Mouse (Mus musculus) R1 (cell line): Measurements from ENCODE around the gene Cyb561d1.

Source experiments
- DNase-seq: peaks from one replicate; pipeline ENCODE4 v3.0.0-alpha.2; 2018; ENCODE audit warnings: low read depth, low spot score

Gene Cyb561d1

DNA sequence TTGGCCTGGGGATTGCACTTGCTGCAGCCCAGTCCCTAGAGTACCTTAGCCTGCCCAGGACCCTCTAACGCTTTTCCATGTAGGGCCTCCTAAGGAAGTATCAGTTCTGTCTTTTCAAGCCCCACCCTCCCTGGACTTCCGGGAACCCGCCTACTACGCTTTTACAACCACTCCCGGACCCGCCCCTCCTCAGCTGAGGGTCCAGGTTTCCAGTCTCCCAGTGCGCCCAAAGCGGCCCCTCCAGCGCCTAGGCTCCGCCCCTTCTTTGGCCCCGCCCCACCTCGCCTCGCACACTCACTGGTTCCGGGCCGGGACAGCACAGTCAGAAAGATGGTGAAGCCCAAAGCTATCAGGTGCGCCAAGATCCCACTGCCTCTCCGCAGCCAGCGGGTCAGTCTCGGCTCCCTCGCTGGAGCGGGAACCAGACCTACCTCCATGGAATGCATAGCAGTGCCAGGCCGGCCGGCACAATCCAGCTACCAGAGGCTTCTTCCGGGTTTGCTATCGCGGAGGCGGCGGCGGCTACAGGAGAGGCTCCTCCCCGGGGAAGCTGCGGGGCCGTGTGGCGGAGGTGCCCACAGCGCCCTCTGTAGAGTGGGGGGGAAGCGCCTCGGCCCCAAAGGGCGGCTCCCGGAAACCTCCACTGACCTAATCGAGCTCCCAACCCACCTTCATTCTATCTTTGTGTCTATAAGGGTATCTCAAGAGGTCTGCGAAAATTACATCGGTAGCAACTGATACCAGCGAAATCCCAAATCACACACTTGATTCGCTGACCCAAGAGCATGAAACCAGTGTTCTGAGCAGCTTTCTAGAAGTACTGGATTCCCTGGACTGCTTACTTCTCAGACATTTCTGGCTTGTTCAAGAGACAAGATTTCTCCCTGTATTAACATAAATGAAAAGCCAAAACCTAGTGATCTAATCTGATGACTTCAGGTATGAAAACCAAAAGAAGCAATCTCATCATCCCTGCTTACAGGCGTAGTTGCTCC is at the start of gene Cyb561d1:
Cyb561d1 (minus strand) TSS at position 884 of the 995 bp plus-strand sequence.
- DNase-seq = peak; percentile 98

DNA sequence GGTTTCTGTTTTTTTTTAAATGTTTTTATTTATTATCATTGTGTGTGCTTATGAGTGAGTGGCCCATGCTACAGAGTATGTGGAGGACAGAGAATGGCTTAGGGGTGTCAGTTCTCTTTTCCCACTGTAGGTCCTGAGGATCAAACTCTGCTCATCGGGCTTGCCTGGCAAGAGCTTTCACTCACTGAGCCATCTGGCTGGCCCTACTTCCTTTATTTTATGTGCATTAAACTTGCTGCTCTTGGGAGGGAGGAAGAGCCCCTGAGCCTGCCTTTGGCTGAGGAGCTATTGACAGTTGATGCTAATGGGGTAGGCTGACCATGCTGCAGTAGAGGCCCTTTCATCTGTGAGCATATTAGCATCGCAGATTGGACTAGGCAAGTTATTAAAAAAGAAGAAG is 45.8 kb upstream of the Cyb561d1 start:
- DNase-seq = no peak

DNA sequence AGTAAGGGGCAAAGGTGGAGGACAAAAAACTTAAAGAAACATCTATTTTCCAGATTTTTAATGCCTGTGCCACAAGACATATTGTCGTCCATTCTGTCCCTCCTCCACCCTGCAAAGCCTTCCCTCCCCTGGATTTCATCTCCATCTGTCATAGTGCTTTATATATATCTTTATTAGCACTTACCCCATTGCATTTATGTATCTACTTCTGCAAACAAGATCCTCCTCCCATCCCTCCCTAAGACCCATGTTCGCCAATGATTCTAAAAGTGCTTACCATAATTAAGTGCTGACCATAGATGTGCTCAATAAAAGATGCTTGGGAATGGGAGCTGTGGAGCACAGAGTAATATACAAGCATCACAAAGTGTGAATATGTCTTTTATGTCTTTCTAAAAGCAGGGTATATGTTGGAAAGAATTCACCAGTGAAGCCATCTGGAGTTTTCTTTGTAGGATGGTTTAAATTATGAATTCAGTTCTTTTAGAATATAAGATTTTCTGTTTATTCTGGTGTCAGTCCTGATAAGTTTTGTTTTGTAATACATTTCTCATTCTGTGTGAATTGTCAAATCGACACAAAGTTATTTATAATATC is 40.3 kb upstream of the Cyb561d1 start:
- DNase-seq = no peak

DNA sequence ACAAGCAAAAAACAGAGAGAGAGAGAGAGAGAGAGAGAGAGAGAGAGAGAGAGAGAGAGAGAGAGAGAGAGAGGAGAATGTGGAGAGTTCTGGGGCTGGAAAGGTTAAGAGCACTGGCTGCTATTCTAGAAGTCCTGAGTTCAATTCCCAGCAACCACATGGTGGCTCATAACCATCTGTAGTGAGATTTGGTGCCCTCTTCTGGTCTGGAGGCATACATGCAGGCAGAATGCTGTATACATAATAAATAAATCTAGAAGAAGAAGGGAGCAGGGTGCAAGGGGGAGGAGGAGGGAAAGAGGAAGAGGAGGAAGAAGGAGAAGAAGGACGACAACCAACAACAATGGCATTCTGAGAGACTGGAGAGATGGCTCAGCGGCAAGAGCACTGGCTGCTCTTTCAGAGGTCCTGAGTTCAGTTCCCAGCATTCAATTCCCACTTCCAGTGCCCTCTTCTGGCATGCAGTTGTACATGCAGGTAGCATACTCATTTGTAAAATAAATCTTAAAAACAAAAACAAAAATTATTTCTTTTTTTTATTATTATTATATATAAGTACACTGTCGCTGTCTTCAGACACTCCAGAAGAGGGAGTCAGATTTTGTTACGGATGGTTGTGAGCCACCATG is 36.6 kb upstream of the Cyb561d1 start:
- DNase-seq = peak; percentile 73

DNA sequence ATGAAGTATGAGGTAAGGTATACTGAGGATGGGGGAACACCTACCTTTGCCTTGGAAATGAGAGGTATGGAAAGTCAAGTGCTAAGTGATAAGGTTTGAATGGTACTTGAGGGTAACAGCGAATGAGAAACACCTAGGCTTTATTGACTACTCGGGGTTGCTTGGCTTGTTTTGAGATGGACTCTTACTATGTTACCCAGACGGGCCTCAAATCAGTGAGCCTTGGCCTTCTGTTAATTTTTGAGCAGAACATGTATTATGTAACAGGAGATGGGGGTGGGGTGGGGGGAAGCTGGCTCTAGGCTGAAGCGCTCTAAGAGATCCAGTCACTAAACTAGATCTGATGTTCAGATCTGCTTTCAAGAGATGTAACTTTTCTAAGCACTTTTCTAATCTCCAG is 30.6 kb upstream of the Cyb561d1 start:
- no peak for DNase-seq

DNA sequence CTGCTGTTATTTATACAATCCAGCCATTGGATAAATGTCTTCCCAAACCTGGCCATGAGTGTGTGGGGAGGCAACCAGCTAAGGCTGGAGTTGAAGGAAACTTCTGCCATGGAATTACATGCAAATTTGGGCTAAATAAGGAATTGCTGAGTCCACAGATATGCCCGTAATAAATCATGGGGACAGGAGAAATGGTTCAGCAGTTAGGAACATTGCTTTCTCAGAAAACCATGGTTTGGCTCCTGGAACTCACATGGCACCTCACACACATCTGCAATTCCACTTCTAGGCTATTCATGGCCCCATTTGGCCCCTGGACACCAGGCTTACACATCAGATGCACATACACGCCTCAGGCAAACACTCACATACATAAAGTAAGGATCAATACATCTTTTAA is 26.5 kb upstream of the Cyb561d1 start:
- no peak for DNase-seq

DNA sequence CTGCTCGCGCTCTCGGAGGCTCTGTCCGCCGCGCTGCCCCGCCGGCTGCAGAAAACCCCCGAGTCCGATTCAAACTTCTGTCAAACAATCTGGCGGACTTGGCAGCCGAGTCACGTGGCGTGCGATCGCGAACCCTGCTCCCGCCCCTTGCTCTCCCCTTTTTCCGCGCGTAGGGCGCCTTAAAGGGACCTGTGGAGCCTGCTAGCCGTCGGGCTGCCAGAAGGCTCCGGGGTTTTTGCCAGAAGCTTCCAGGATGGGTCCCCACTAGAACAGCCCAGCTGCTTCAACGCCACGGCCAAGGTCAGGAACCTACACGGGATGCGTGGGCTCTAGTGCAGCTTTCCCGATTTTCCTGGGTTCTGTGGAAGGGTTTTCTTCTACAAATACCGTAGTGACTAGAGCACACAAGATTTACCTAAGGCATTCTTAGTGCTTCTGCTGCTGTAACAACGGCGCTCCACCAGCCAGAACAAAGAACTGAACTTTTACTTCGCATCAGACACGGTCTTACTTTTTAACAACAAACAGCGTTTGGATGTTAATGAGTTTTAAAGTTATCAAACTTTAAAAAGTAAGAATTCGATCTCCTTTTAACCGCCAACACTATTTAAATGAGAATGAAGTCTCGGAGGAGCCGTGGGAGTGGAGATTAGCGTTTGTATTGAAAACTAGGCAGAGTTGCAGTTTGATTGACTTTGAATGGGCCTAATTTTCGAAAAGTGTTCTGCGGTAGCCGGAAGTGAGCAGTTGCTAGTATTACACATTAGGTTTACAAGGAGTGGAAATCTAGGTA is 25.7 kb upstream of the Cyb561d1 start, which contains the start of gene Sypl2:
Sypl2 (minus strand) TSS at position 91 of the 793 bp plus-strand sequence.
- peak; percentile 85 for DNase-seq

DNA sequence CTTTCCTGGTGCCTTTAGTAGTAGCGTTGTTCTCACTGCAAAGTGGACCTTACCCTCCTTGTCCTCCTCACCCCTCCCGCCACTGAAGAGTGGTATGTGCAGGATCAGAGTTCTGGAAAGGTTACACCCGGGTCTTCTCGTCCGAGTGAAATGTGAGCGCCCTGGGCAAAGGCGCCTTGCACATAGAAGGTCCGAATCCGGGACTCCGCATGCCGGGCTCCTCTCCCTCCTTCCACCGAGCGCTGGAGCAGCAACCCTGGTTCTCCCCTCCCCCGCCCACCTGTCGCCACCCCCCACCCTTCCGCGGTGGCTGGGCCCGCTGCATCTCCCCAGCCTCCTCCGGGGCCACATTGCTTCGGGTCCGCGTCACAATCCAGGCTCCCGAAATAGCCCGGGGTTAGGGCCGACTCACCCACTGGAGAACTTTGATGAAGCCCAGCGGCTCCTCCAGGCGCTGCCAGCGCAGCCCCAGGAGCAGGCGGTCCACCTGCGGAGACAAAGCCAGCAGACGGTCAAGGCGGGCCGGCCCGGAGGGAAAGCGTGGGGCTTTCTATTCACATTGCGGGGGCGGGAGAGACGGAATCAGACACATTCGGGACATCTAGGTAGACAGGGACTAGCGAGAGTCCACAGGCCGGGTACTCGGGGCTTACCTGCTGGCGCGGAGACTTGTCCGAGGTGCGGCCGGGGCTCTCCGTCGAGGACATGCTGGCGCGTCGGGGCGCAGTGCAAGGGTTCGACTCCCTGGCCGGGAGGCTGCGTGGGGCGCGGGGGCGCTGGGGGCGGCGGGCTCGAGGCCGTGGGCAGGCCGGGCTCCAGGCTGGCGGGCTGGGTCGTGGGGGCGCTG is 24.9 kb upstream of the Cyb561d1 start:
- DNase-seq = peak; percentile 36

DNA sequence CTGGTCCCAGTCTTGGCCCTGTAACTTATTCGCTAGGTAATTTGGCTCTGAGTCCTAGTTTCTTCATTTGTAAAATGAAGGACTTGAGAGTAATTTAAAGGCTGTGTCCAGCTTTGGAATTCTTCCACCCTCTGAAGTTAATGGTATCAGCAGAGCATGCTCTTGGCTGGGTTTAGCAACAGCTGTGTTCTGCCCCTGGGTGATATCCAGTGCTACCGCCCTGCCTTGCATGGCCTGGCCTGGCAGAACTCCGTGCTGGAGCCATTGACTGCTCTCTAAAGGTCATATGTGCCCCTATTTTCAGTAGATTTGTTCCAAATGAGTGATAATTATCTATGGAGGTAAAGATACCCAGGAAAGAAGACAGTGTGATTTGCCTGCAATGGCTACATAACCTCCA is 19.6 kb upstream of the Cyb561d1 start:
- no peak for DNase-seq

DNA sequence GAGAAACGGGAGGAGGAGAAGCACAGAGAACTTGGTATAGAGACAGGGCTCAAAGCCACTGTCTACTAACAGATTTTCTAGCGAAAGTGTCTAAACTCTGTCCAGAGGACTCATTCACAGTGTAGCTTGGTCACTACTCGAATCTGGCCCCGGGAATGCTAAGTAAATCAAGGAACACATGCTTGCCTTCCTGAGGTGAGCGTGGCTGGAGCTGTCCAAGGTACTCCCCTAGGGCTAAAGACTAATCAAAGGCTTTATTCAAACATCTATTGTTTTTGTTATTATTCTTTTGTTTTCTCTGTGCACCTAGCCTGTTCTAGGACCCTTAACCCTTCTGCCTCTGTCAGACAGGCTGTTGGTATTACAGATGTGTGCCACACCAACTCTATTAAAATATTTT is 13.7 kb upstream of the Cyb561d1 start:
- peak; percentile 66 for DNase-seq

DNA sequence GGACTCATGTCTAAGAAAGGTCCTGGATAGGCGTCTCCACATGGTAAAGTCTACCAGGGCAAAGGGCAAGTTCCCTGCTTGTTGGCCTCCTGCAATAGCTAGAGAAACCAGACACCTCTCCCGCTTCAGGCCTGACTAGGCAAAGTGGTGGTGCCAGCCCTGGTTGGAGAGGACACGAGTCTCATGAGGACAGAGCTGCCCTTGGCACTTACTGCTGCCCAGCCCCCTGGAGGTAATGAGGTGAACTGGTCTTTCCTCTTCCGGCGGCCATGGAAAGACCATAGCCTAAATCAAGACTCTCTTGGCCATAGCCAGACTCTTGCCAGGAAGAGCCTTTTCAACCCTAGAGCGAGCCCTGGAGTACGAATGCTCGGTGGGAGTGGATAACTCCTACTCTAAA is 11.4 kb upstream of the Cyb561d1 start:
- peak; percentile 25 for DNase-seq

DNA sequence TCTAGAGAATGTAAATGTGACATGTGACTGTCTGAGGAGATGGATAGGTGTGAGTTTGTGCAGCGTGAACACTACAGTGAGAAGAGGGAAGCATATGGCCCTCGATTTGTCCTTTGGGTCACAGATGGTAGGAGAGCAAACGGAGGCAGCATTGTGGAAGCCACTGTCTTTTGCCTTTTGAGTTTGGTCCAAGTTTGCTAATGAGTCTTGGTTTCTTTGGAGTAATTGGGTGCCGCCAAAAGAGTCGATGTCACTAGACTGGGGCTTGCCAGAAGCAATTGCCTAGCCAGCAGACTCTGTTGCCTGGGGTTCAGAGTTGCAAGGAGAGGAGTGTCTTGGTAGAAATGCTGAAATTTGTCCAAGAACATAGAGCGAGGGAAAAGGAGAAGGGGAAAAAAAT is 10.8 kb upstream of the Cyb561d1 start:
- DNase-seq = no peak

DNA sequence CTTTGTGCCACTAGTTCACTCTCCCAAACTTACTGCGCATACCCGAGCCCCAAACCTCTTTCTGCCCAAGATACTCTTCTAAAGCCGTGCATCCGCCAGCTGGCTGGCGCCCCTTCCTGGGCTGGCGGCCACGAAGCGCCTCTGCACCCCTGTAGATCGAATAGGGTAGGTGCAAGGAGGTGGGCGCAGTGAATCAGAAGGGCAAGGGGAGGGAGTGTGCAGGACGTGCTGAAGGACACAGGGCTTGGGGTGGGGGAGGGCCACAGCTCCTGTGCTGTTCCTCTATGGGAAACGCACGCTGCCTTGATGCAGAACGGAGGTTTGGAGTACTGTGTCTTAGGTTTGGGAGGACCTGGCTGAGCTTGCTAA is 9.7 kb upstream of the Cyb561d1 start, which contains the start of gene Atxn7l2:
Atxn7l2 (minus strand) TSS at position 164 of the 369 bp plus-strand sequence.
- no peak for DNase-seq

DNA sequence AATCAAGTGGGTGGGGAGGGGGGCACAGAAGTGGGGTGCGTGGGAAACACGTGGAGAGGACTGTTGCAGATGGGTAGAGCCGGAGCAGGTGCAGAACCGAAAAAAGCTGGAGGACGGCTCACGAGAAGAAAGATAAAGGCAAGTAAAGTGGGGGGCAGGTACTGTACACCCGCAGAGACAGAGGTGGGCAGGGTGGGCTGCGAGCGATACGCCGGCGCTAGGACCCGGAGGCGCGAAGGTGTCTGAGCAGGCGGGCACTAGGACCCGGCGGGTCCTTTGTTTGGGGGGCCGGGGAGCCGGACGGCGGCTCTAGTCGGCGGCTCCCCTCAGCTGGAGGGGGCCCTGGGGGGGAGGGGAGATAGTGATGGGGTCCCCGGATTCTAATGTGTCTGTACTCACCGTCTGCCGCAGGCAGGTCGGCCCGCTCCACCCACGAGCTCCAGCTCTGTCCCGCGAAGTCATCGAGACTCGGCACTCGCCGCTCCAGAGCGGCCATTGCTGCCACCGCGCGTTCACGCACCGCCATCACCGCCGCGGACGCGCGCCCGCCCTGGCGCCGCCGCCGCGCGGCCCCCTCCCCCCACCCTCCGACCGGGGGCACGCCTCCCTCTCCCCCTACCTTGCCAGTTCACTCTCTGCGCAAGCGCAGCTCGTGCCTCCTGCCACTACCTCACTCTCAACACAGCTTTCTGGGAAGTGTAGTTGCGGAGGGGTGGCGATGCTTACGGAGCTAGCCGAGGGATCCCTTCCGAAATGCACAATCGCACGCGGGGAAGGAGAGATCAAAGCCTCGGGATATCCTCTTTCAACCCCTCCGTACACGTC is 9.1 kb upstream of the Cyb561d1 start:
- DNase-seq = peak; percentile 99

DNA sequence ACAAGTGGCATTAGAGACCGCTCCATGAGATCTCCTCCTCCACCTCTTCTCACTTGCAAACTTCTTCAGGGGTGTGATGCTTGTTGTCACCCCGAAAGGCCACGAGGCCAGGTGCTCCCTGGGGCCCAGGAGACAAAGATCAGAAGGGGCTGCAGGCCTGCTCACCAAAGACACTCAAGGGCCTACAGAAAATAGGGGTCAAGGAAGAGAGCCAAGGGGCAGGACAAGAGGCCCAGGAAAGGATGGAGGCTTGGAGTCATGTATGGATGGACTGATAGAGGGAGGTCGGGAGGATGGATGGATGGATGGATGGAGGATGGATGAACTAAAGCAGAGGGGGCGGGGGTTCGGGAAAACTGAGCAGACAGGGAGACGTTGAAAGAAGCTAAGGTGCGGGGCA is 8.5 kb upstream of the Cyb561d1 start:
- DNase-seq = no peak

DNA sequence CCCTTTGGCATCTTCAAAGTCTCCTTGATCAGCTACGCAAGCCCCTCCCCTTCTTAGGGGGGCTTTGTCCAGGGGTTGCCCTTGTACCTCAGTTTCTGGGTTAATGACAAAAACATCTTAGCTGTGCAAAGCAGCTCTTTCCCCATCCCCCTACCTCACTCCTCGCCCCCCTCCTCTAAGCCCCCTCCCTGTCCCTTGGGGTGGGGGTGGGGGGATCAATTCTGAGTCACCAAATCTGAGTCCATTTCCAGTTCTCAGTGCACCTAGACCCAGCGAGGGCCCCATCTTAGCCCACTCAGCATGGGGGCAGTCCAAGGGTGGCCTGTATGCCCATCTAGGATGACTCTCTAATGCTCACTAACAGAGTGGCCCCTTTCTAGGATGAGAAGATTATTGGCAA is 8.0 kb upstream of the Cyb561d1 start:
- no peak for DNase-seq

DNA sequence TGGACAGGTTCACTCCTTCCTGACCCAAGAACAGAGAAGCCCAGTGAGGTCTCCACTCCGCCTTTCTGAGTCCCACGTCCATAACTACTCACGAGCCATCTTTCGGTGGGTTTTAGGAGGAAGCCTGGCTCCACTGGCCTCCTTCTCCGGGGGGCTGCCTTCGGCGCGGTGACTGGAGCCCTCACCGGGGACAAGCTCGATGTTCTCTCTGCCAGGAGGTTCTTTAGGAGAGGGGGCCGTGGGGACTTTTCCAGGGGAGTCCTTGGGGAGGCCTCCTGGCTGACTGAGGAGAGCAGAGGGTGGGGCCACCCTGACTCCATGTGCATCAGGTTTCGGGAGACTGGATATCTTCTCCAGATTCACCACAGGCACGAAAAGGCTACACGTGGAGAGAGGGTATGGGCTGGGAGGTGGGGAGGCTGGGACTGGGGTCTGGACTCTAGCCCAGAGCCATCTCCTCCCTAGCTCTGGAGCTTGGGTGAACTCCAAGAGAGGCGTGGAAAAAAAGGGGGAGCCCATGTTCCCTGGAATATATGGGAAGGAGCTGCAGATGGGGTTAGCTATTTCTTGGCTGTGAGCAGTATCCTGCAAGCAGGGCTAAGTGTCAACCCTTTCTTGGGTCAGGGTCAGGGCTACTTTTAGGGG is 5.8 kb upstream of the Cyb561d1 start:
- no peak for DNase-seq

DNA sequence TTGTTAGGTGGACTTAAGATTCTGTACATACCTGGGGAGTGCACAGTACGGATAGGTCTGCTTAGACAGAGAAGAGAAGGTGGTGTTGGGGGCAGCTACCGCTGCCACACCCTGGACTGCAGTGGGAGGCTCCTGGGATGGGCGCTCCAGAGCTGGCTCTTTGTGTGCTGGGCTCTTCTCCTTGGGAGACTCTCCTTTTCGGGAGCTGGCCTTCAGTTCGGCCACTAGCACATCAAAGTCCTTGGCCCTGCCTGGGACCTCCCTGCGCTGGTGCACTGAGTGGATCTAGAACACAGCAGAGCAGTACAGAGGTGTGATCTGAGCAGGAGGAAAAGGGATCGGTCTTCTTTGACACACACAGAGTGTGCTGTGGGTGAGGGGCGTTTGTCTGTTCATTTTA is 4.6 kb upstream of the Cyb561d1 start:
- DNase-seq = no peak

DNA sequence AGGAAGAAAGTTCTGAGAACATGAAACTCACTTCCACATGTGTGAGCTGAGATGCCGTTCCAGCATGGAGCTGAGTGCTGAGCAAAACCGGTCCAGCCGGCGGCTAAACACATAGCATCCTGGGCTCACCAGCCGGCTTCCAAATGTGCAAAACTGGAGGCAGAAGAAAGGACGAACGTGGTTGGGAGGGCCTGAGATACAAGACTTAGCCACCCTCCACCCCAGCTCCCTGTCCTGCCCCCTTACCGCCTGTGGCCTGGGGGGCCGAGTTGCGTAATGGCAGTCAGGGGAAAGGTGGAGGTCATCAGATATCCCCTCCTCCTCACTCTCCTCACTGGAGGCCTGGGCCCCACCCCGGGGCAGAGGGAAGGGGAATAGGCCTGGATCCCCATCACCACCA is 3.5 kb upstream of the Cyb561d1 start:
- DNase-seq = no peak
